Mouse (Mus musculus): Measurements from ENCODE around the gene Pde4a. TPM values are rescaled to one million over a fixed set of nuclear protein-coding genes. Genes with fewer than 3 reads are reported as not detected.
A peak's percentile ranks its signal among the peaks of the same experiment; 100 is the strongest.

Pde4a gene
- polyA plus RNA-seq, 1 experiment from 2014 or later, result 17.3 TPM

GRCm38 (mm10) chr9:21169157-21169556, 3.6 kb downstream of the Pde4a start:
- Histone ChIP-seq H3K36me3 (ENCODE audit: control insufficient read depth, insufficient read depth, low read length) (no peaks in the 10 kb centered on the region), H3K4me3 (ENCODE audit: low read depth, low read length) (no peak overlapping the region), H3K27me3 (replicated peaks; ENCODE audit: control insufficient read depth, insufficient read depth, low read length) (peaks cover 38% of the 10 kb centered on the region), H3K27ac (ENCODE audit: low read depth, low read length) (no peak overlapping the region), H3K9ac (ENCODE audit: low read length) (no peak overlapping the region), H3K4me2 (ENCODE audit: low read length) (no peak overlapping the region), H3K9me3 (replicated peaks; ENCODE audit: control insufficient read depth, low read length) (no peaks in the 10 kb centered on the region), H3K4me1 (ENCODE audit: control insufficient read depth, insufficient read depth, low read length) (peaks cover 6% of the 10 kb centered on the region; the same call in 1 of the 2 replicates)
- ATAC-seq (no peak), DNase-seq (ENCODE audit: low spot score) (no peak)
- WGBS, result 36% methylated on average over 1 of the region's 1 CpGs

DNA sequence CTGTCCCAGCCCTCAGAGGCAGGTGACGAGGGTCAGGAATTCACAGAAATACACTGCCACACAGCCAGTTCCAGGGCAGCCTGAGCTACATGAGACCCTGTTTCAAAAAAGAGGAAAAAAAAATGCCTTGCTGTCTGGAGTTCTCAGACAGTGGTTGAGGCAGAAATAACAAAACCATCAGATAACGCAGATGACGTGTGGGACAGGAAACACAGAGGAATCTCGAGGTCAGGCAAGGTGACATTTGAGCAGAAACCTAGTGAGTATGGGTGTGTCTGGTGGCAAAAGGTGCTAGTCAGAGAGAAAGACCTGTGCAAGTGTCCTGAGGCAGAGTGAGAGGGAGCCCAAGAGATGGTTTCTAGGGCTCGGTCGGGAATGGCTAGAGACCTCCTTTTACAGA, 6.8 kb downstream of the Pde4a start:
- no peaks in the 10 kb centered on the region for H3K9me3 ChIP-seq (replicated peaks; ENCODE audit: control insufficient read depth, low read length)
- no peaks in the 10 kb centered on the region for H3K36me3 ChIP-seq (ENCODE audit: control insufficient read depth, insufficient read depth, low read length)
- peaks cover 6% of the 10 kb centered on the region for H3K27me3 ChIP-seq (replicated peaks; ENCODE audit: control insufficient read depth, insufficient read depth, low read length)
- no peak for ATAC-seq
- no peak overlapping the region for H3K27ac ChIP-seq (ENCODE audit: low read depth, low read length)
- no peak for DNase-seq (ENCODE audit: low spot score)
- H3K9ac ChIP-seq (ENCODE audit: low read length), result no peak overlapping the region
- 78% methylated on average over 6 of the region's 6 CpGs for WGBS
- H3K4me2 ChIP-seq (ENCODE audit: low read length), result no peak overlapping the region
- no peaks in the 10 kb centered on the region for H3K4me1 ChIP-seq (ENCODE audit: control insufficient read depth, insufficient read depth, low read length)
- H3K4me3 ChIP-seq (ENCODE audit: low read depth, low read length), result no peak overlapping the region

- no peaks in the 10 kb centered on the region for H3K9me3 ChIP-seq (replicated peaks; ENCODE audit: control insufficient read depth, low read length)
- DNase-seq (ENCODE audit: low spot score) (no peak), ATAC-seq (no peak)
- no peaks in the 10 kb centered on the region for H3K36me3 ChIP-seq (ENCODE audit: control insufficient read depth, insufficient read depth, low read length)
- no peak overlapping the region for H3K4me2 ChIP-seq (ENCODE audit: low read length)
- 72% methylated on average over 4 of the region's 4 CpGs for WGBS
- no peaks in the 10 kb centered on the region for H3K4me1 ChIP-seq (ENCODE audit: control insufficient read depth, insufficient read depth, low read length)
- peaks cover 17% of the 10 kb centered on the region; the same call in 1 of the 2 replicates for H3K27me3 ChIP-seq (replicated peaks; ENCODE audit: control insufficient read depth, insufficient read depth, low read length)
- H3K27ac ChIP-seq (ENCODE audit: low read depth, low read length), result no peak overlapping the region
- no peak overlapping the region for H3K4me3 ChIP-seq (ENCODE audit: low read depth, low read length)
- no peak overlapping the region for H3K9ac ChIP-seq (ENCODE audit: low read length)
Measured at GRCm38 (mm10) chr9:21180402-21180801, 14.9 kb downstream of the Pde4a start.

GRCm38 (mm10) chr9:21180841-21181240, 15.3 kb downstream of the Pde4a start:
- no peak overlapping the region for H3K4me2 ChIP-seq (ENCODE audit: low read length)
- WGBS, result 67% methylated on average over 1 of the region's 1 CpGs

DNA sequence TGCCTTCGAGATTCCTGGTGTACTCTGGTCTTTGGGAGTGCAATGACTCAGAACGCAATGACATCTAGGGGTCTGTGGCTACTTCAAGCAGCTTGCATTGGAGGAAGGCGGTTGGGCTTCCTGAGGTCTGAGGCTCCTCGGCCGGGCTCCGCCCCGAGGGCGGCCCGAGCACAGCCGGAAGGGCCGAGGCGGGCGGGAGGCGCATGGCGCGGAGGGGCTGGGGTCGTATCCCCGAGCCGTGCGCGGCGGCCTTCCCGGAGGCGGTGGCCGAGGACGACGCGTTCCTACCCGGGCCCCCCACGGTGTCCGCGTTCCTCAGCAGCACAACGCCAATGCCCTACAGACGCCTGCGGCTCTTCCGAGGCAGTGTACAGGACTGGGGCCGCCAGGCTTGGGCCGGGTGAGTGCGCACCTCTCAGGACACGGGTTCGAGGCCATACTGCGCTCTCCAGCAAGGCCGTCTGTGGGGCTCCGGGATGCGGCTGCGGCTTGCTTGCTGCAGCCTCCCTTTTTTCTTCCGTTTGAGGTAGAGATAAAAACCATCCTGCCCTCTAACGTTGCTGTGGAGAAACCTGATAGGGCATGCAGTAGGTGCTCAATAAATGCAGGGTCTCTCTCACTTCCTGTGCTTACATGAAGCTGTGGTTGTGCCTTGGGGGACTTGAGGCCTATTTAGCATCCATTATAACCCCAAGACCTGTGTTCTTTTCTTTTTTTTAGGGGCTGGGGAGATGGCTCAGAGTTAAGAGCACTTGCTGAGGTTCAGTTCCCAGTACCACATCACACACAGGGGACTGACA, 16.1 kb downstream of the Pde4a start:
- WGBS, result 8% methylated on average over 48 of the region's 48 CpGs
- H3K36me3 ChIP-seq (ENCODE audit: control insufficient read depth, insufficient read depth, low read length), result no peaks in the 10 kb centered on the region
- H3K27ac ChIP-seq (ENCODE audit: low read depth, low read length), result no peak overlapping the region
- no peaks in the 10 kb centered on the region for H3K4me1 ChIP-seq (ENCODE audit: control insufficient read depth, insufficient read depth, low read length)
- no peaks in the 10 kb centered on the region for H3K9me3 ChIP-seq (replicated peaks; ENCODE audit: control insufficient read depth, low read length)
- H3K27me3 ChIP-seq (replicated peaks; ENCODE audit: control insufficient read depth, insufficient read depth, low read length), result peaks cover 17% of the 10 kb centered on the region; the same call in 1 of the 2 replicates
- no peak for DNase-seq (ENCODE audit: low spot score)
- no peak overlapping the region for H3K9ac ChIP-seq (ENCODE audit: low read length)
- H3K4me2 ChIP-seq (ENCODE audit: low read length), result peak overlapping the region; percentile 20; the same call in 1 of the 2 replicates
- no peak for ATAC-seq
- H3K4me3 ChIP-seq (ENCODE audit: low read depth, low read length), result no peak overlapping the region; the same call in 1 of the 2 replicates

More at GRCm38 (mm10) chr9:21180841-21181240, 15.3 kb downstream of the Pde4a start:
- no peak for ATAC-seq
- no peak for DNase-seq (ENCODE audit: low spot score)
- Histone ChIP-seq H3K27ac (ENCODE audit: low read depth, low read length) (no peak overlapping the region), H3K4me1 (ENCODE audit: control insufficient read depth, insufficient read depth, low read length) (no peaks in the 10 kb centered on the region), H3K36me3 (ENCODE audit: control insufficient read depth, insufficient read depth, low read length) (no peaks in the 10 kb centered on the region), H3K4me3 (ENCODE audit: low read depth, low read length) (no peak overlapping the region), H3K9ac (ENCODE audit: low read length) (no peak overlapping the region), H3K27me3 (replicated peaks; ENCODE audit: control insufficient read depth, insufficient read depth, low read length) (peaks cover 17% of the 10 kb centered on the region; the same call in 1 of the 2 replicates), H3K9me3 (replicated peaks; ENCODE audit: control insufficient read depth, low read length) (no peaks in the 10 kb centered on the region)

DNA sequence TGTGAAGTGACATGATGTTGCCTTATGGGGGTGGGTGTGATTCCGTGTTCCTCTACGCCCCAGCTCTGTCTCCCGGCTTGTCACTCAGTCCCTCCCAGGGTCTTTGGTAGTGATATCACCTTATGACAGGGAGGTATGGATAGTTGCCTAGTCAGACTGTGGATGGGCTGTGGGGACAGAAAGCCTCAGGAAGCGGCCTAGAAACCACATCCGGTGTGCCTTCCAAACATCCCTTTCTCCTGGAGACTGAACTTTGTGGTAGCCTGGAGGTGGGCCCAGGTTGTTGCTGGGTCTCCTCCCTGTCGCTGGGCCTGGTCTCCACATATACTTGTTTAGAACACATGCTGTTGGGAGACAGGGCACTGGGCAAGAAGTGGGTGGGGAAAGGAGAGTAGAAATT, 17.9 kb downstream of the Pde4a start:
- 84% methylated on average over 6 of the region's 6 CpGs for WGBS
- Histone ChIP-seq H3K27me3 (replicated peaks; ENCODE audit: control insufficient read depth, insufficient read depth, low read length) (peaks cover 17% of the 10 kb centered on the region; the same call in 1 of the 2 replicates), H3K9ac (ENCODE audit: low read length) (no peak overlapping the region), H3K4me2 (ENCODE audit: low read length) (no peak overlapping the region), H3K9me3 (replicated peaks; ENCODE audit: control insufficient read depth, low read length) (no peaks in the 10 kb centered on the region), H3K4me1 (ENCODE audit: control insufficient read depth, insufficient read depth, low read length) (no peaks in the 10 kb centered on the region), H3K36me3 (ENCODE audit: control insufficient read depth, insufficient read depth, low read length) (no peaks in the 10 kb centered on the region), H3K27ac (ENCODE audit: low read depth, low read length) (no peak overlapping the region), H3K4me3 (ENCODE audit: low read depth, low read length) (no peak overlapping the region)
- DNase-seq (ENCODE audit: low spot score) (no peak), ATAC-seq (no peak)

DNA sequence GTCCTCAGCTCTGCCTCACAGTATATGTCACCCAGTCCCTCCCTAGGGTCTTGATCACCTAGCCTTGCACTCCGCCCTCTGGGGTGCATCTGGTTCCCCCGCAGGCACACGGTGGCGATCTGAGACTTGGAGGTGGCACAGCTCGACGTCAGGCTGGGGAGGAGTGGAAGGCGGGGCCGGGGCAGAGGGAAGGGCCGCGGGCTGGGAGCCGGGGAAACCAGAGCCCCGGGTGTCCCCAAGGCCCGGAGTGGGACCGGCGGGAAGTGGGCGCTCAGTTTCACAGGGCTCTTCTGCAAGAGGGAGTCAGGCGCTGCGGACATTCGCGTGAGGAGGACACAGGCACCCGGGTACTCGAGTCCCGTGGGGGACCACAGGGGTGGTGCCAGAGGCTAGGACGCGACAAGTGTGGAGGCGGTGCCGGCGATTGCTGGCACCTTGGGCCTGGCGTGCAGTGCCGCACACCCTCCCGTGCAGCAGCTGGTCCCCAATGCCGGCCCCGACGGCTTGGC, 18.4 kb downstream of the Pde4a start:
- no peak overlapping the region for H3K27ac ChIP-seq (ENCODE audit: low read depth, low read length)
- no peaks in the 10 kb centered on the region for H3K36me3 ChIP-seq (ENCODE audit: control insufficient read depth, insufficient read depth, low read length)
- DNase-seq (ENCODE audit: low spot score), result no peak
- H3K4me2 ChIP-seq (ENCODE audit: low read length), result peak overlapping the region; percentile 27
- 0 out of 2 replicates have a peak, but pooled peaks have one; percentile 29 for ATAC-seq
- no peak overlapping the region for H3K4me3 ChIP-seq (ENCODE audit: low read depth, low read length)
- no peak overlapping the region for H3K9ac ChIP-seq (ENCODE audit: low read length)
- WGBS, result 4% methylated on average over 34 of the region's 34 CpGs
- H3K27me3 ChIP-seq (replicated peaks; ENCODE audit: control insufficient read depth, insufficient read depth, low read length), result peaks cover 17% of the 10 kb centered on the region; the same call in 1 of the 2 replicates
- no peaks in the 10 kb centered on the region for H3K4me1 ChIP-seq (ENCODE audit: control insufficient read depth, insufficient read depth, low read length)
- H3K9me3 ChIP-seq (replicated peaks; ENCODE audit: control insufficient read depth, low read length), result no peaks in the 10 kb centered on the region

DNA sequence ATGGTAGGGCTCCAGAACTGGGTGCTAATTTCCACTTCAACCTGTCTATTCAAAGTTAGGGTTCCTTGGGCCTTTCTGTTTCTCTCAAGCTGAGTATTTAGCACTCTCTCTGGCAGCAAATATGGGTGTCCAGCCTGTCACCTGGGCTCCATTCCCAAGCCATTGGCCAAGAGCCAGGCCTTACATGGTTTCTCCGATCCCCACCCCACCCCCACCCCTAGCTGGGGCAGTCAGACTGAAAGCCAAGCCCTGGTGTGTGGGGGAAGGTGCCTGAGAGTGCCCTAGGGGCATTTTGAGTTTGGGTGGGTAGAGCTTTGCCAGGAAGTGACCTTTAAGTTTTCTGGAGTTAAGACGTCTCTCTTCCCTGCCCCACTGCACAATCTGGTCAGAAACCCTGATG, 19.2 kb downstream of the Pde4a start:
- DNase-seq (ENCODE audit: low spot score) (no peak), ATAC-seq (no peak)
- H3K27ac ChIP-seq (ENCODE audit: low read depth, low read length), result no peak overlapping the region
- H3K9ac ChIP-seq (ENCODE audit: low read length), result no peak overlapping the region
- H3K4me2 ChIP-seq (ENCODE audit: low read length), result no peak overlapping the region
- H3K4me3 ChIP-seq (ENCODE audit: low read depth, low read length), result no peak overlapping the region
- 26% methylated on average over 2 of the region's 2 CpGs for WGBS
- H3K9me3 ChIP-seq (replicated peaks; ENCODE audit: control insufficient read depth, low read length), result no peaks in the 10 kb centered on the region
- no peaks in the 10 kb centered on the region for H3K36me3 ChIP-seq (ENCODE audit: control insufficient read depth, insufficient read depth, low read length)
- no peaks in the 10 kb centered on the region for H3K4me1 ChIP-seq (ENCODE audit: control insufficient read depth, insufficient read depth, low read length)
- H3K27me3 ChIP-seq (replicated peaks; ENCODE audit: control insufficient read depth, insufficient read depth, low read length), result peaks cover 17% of the 10 kb centered on the region; the same call in 1 of the 2 replicates

DNA sequence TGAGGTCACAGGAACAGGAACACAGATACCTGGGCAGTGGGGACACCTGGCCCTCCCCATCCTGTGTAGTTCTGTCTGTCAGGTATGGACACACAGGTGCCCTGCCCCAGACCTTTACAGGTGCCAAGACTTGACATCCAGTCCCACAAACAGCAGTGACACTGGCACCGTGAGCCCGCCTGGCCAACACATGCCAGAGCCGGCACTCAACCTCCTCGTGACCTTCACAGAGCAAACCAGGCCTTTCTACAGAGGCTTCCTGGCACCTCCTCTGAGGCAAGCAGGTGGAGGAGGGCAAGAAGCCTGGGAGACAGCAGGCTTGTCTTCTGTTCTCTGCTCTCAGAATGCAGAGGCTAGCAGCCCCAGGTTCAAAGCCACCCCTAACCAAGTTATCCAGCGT, 19.9 kb downstream of the Pde4a start:
- Histone ChIP-seq H3K9ac (ENCODE audit: low read length) (no peak overlapping the region), H3K27me3 (replicated peaks; ENCODE audit: control insufficient read depth, insufficient read depth, low read length) (peaks cover 17% of the 10 kb centered on the region; the same call in 1 of the 2 replicates), H3K27ac (ENCODE audit: low read depth, low read length) (no peak overlapping the region), H3K36me3 (ENCODE audit: control insufficient read depth, insufficient read depth, low read length) (no peaks in the 10 kb centered on the region), H3K4me1 (ENCODE audit: control insufficient read depth, insufficient read depth, low read length) (no peaks in the 10 kb centered on the region), H3K4me2 (ENCODE audit: low read length) (no peak overlapping the region), H3K4me3 (ENCODE audit: low read depth, low read length) (no peak overlapping the region), H3K9me3 (replicated peaks; ENCODE audit: control insufficient read depth, low read length) (no peaks in the 10 kb centered on the region)
- ATAC-seq (no peak), DNase-seq (ENCODE audit: low spot score) (no peak)
- 85% methylated on average over 5 of the region's 5 CpGs for WGBS
